Mouse (Mus musculus) activated CD4-positive, CD25-positive, alpha-beta regulatory T cell (primary cell): Measurements from ENCODE around the gene Fes. TPM values are rescaled to one million over a fixed set of nuclear protein-coding genes. Genes with fewer than 3 reads are reported as not detected.

Experiments used
- polyA plus RNA-seq, 2 experiments: library from polyadenylated mRNA; unstranded; fragments of 100-300 nt; shearing (Covaris generic); gene quantifications; one replicate each; pipeline ENCODE4 v1.2.1; 2017

The Fes gene
- 1 to 10 TPM; 2.3 to 2.6 TPM for polyA plus RNA-seq

GRCm38 (mm10) chr7:80387633-80388543, at the start of gene Fes:
TSS of gene Fes (minus strand) at chr7:80387946.

DNA sequence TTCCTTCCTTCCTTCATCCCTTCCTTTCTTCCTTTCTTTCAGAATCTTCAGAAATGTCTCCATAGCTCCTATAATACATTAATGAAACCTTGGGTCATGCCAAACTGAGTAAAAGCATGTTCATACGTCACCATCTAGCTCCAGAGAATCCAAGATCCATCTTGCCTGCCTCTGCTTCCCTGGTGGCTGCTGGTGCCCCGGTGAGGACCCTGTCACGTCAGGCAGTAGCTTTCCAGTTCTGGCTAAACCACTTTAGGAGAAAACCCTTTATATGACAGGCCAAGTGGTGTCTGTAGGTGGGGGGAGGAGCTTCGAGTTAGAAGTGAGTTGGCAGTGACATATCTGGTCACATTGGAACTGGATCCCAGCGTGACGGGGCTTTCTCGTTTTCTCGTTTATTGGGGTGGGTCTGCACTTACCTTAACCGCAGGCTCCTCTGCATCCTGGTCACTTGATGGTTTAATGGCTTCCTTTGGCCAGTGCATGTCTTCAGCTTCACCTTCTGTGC, 17.5 kb upstream of the Fes start, which contains the start of gene Furin:
Furin (minus strand) TSS at position 249 of the 508 bp plus-strand sequence.

DNA sequence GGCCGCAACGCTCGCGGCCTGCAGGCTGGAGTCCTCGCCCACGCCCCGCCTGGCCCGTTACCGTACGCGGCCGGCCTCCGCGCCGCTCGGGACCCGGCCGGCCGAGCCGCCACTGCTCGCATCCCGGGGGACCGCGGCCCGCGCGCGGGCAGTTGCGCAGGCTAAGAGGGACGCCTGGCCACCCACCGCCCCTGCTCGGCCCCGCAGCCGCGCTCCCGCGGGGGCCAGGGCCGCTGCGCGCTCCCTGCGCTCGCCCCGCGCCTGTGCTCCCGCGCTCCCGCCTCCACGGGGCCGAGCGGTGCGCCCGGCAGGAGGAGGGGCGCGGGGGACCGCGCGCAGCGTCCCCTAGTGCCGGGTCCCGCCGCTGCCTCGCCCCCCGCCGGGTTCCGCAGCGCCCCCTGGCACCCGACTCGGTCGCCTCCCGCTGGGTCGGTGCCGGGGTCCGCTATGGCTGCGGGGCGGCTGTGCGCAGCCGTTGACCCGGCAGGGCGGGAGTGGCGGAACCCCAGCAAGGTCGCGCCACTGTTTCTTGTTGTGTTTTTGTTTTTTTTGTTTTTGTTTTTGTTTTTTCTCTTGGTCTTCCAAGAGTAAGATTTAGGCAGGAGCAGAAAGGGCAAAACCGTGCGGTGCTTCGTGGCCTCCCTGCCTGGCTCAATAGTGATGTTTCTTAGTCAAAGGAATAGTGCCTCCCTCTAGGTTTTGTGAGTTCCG, 16.6 kb downstream of the Fes start, which contains the start of gene Man2a2:
Man2a2 (minus strand) TSS at position 335 of the 711 bp plus-strand sequence.

DNA sequence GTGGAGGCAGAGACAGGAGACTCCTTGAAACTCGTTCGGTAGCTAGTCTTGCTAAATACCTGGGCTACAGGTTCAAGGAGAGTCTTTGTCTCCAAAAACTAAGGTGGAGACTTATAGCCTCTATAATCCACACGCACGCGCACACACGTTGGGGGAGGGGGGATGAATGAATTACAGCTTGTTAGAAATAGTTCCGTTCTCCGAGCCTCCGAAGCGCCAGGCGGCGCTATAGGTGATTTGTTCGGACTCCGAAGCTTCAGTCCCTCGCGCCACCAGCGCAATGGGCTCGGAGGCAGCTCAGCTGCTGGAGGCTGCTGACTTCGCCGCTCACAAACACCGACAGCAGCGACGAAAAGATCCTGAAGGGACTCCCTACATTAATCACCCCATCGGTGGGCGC, 44.9 kb downstream of the Fes start, which contains the start of gene Hddc3:
Hddc3 (plus strand) TSS at position 247 of the 400 bp plus-strand sequence.

DNA sequence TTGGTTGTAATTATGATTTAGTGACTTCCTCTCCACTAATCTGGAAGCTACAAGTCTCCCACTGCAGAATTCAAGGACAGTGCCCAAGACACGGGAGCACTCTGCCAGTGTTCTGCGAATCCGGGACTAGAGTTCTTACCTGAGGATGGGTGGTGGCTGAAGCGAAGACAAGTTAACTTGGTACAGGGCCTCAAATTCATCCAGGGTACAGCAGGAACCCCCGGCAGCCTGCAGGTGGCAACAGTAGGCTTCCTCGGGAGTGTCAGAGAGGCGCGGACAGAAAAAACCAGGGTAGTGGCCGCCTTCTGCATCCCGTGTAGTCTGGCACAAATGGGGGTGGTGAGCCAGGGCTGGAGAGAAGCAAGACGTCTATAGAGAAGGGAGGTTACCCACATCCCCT, 47.0 kb downstream of the Fes start, which contains the start of gene Unc45a:
Unc45a (minus strand) TSS at position 213 of the 400 bp plus-strand sequence.

Other genes starting within 250 kb of the Fes start
- gene Sema4b, start 201.1 kb downstream of the Fes start, polyA plus RNA-seq: 10 to 100 TPM; 16.9 to 30.2 TPM
- 100 to 1,000 TPM; 224 to 231 TPM for gene Cib1, start 155.1 kb downstream of the Fes start, polyA plus RNA-seq
- gene Gdpgp1, start 155.1 kb downstream of the Fes start, polyA plus RNA-seq: 1 to 10 TPM; 8.2 to 9.8 TPM
- gene Ttll13, start 141.6 kb downstream of the Fes start, polyA plus RNA-seq: under 1 TPM in 1 of 2 experiments, not detected in 1; 0.53 TPM
- 10 to 100 TPM; 46.1 to 66.2 TPM for gene Ngrn, start 126.7 kb downstream of the Fes start, polyA plus RNA-seq
- gene Vps33b, start 118.3 kb downstream of the Fes start, polyA plus RNA-seq: 10 to 100 TPM; 46.1 to 52.9 TPM
- gene Prc1, start 93.5 kb downstream of the Fes start, polyA plus RNA-seq: 10 to 100 TPM; 18.8 to 28.3 TPM
- 10 to 100 TPM; 15.6 to 17.4 TPM for gene Rccd1, start 63.5 kb downstream of the Fes start, polyA plus RNA-seq
- gene Unc45a, start 46.9 kb downstream of the Fes start, polyA plus RNA-seq: 10 to 100 TPM; 51.9 to 73.5 TPM
- gene Hddc3, start 44.8 kb downstream of the Fes start, polyA plus RNA-seq: 1 to 10 TPM; 5.8 to 8.1 TPM
- 10 to 100 TPM; 24.5 to 38.4 TPM for gene Man2a2, start 16.6 kb downstream of the Fes start, polyA plus RNA-seq
- gene Furin, start 17.5 kb upstream of the Fes start, polyA plus RNA-seq: 10 to 100 TPM; 40.6 to 68.3 TPM
- 1 to 10 TPM; 5.1 to 9.6 TPM for gene Blm, start 147.2 kb upstream of the Fes start, polyA plus RNA-seq